Mouse (Mus musculus) heart, embryonic 11.5 days (tissue): Measurements from ENCODE around the gene Rplp1. TPM values are rescaled to one million over a fixed set of nuclear protein-coding genes. Genes with fewer than 3 reads are reported as not detected.

Source experiments
- ATAC-seq: fragments of 200-750 bp; cut with Nextera tagmentation; replicated peaks from 2 replicates; pipeline ENCODE4 v1.8.0; 2017; ENCODE audit warnings: moderate library complexity; ENCODE audit not compliant: insufficient number of reproducible peaks, low FRiP score, low TSS enrichment
- H3K27ac ChIP-seq: fragments of 300-500 bp; sonication (generic); 2 replicates; pipeline ENCODE4 v1.5.1; 2014; ENCODE audit warnings: mild to moderate bottlenecking, low read depth, low read length
- H3K27me3 ChIP-seq: fragments of 300-500 bp; sonication (generic); 2 replicates; pipeline ENCODE4 v1.6.1; 2014; ENCODE audit warnings: mild to moderate bottlenecking, low read length, mixed read lengths; ENCODE audit not compliant: control insufficient read depth, insufficient read depth
- H3K36me3 ChIP-seq: fragments of 300-500 bp; sonication (generic); 2 replicates; pipeline ENCODE4 v1.6.1; 2014; ENCODE audit warnings: mild to moderate bottlenecking, low read length, moderate library complexity, mixed read lengths; ENCODE audit not compliant: control insufficient read depth, insufficient read depth
- H3K4me1 ChIP-seq: fragments of 300-500 bp; sonication (generic); 2 replicates; pipeline ENCODE4 v1.6.1; 2014; ENCODE audit warnings: low read length; ENCODE audit not compliant: control insufficient read depth, insufficient read depth
- H3K4me2 ChIP-seq: fragments of 300-500 bp; sonication (generic); 2 replicates; pipeline ENCODE4 v1.6.1; 2014; ENCODE audit warnings: mild to moderate bottlenecking, moderate library complexity
- H3K4me3 ChIP-seq: fragments of 300-500 bp; sonication (generic); 2 replicates; pipeline ENCODE4 v1.5.1; 2014; ENCODE audit warnings: low read depth, low read length
- H3K9ac ChIP-seq: fragments of 300-500 bp; sonication (generic); 2 replicates; pipeline ENCODE4 v1.6.1; 2014; ENCODE audit warnings: mild to moderate bottlenecking, low read depth, low read length, moderate library complexity
- H3K9me3 ChIP-seq: fragments of 300-500 bp; sonication (generic); replicated peaks from 2 replicates; pipeline ENCODE4 v1.6.1; 2016; ENCODE audit warnings: low read length; ENCODE audit not compliant: control insufficient read depth
- WGBS: fragments of 180-500 bp; shearing (Covaris S2); extraction: QIAGEN DNeasy Blood & Tissue Kit; methylation state at CpG from one replicate; pipeline ENCODE4 v1.1.7; 2014; ENCODE audit not compliant: insufficient replicate concordance; 5-methylcytosine and 5-hydroxymethylcytosine counted together
- polyA plus RNA-seq: library from polyadenylated mRNA; unstranded; fragments of >200 nt; fragmentation: Nextera tagmentation; extraction: Ambion mirVana; gene quantifications from 2 replicates; pipeline ENCODE4 v1.2.1, GENCODE M21; 2014

The Rplp1 gene
- polyA plus RNA-seq, 1 experiment from 2014 or later = 1,096 TPM

- no peak overlapping the region for H3K27ac ChIP-seq
- 92% methylated on average over 6 of the region's 6 CpGs for WGBS
- H3K27me3 ChIP-seq = no peaks in the 10 kb centered on the region
- H3K9me3 ChIP-seq = no peaks in the 10 kb centered on the region
- no peak overlapping the region for H3K9ac ChIP-seq
- no peak overlapping the region for H3K4me3 ChIP-seq
- ATAC-seq = no peak
- H3K36me3 ChIP-seq = peaks cover 19% of the 10 kb centered on the region
- no peak overlapping the region for H3K4me2 ChIP-seq
- peaks cover 10% of the 10 kb centered on the region; the same call in 1 of the 2 replicates for H3K4me1 ChIP-seq
Observed at GRCm38 (mm10) chr9:61917436-61917835, 3.1 kb upstream of the Rplp1 start.

GRCm38 (mm10) chr9:61916986-61917385 lies 2.6 kb upstream of the Rplp1 start:
- WGBS = 82% methylated on average over 3 of the region's 3 CpGs
- Histone ChIP-seq H3K9me3 (no peaks in the 10 kb centered on the region), H3K4me2 (no peak overlapping the region), H3K4me3 (no peak overlapping the region), H3K27ac (no peak overlapping the region), H3K9ac (no peak overlapping the region), H3K27me3 (no peaks in the 10 kb centered on the region), H3K4me1 (peaks cover 10% of the 10 kb centered on the region; the same call in 1 of the 2 replicates), H3K36me3 (peaks cover 23% of the 10 kb centered on the region)
- no peak for ATAC-seq

- Histone ChIP-seq H3K27ac (peak overlapping the region; percentile 94), H3K4me1 (peaks cover 10% of the 10 kb centered on the region; the same call in 1 of the 2 replicates), H3K36me3 (peaks cover 20% of the 10 kb centered on the region), H3K4me2 (peak overlapping the region; percentile 76), H3K27me3 (no peaks in the 10 kb centered on the region), H3K4me3 (peak overlapping the region; percentile 86), H3K9me3 (no peaks in the 10 kb centered on the region), H3K9ac (peak overlapping the region; percentile 89)
- 47% methylated on average over 4 of the region's 4 CpGs for WGBS
- ATAC-seq = no peak
Observed at GRCm38 (mm10) chr9:61915393-61916005, 1.2 kb upstream of the Rplp1 start.

- WGBS = 4% methylated on average over 13 of the region's 13 CpGs
- Histone ChIP-seq H3K27ac (peak overlapping the region; percentile 94), H3K36me3 (peaks cover 20% of the 10 kb centered on the region), H3K4me3 (peak overlapping the region; percentile 86), H3K9ac (peak overlapping the region; percentile 89), H3K9me3 (no peaks in the 10 kb centered on the region), H3K4me1 (peaks cover 10% of the 10 kb centered on the region; the same call in 1 of the 2 replicates), H3K27me3 (no peaks in the 10 kb centered on the region), H3K4me2 (peak overlapping the region; percentile 76)
- ATAC-seq = no peak
Observed at GRCm38 (mm10) chr9:61914917-61915300, 567 bp upstream of the Rplp1 start.

GRCm38 (mm10) chr9:61911300-61912128 lies 2.8 kb downstream of the Rplp1 start:
- H3K9me3 ChIP-seq = no peaks in the 10 kb centered on the region
- peaks cover 10% of the 10 kb centered on the region; the same call in 1 of the 2 replicates for H3K4me1 ChIP-seq
- H3K27me3 ChIP-seq = no peaks in the 10 kb centered on the region
- H3K27ac ChIP-seq = no peak overlapping the region
- no peak overlapping the region for H3K4me2 ChIP-seq
- H3K9ac ChIP-seq = no peak overlapping the region
- WGBS = 45% methylated on average over 6 of the region's 6 CpGs
- no peak for ATAC-seq
- H3K4me3 ChIP-seq = no peak overlapping the region
- peaks cover 9% of the 10 kb centered on the region for H3K36me3 ChIP-seq

GRCm38 (mm10) chr9:61910526-61911256 lies 3.7 kb downstream of the Rplp1 start:
- no peak overlapping the region for H3K27ac ChIP-seq

GRCm38 (mm10) chr9:61909633-61910032 lies 4.7 kb downstream of the Rplp1 start:
- Histone ChIP-seq H3K27me3 (no peaks in the 10 kb centered on the region), H3K9ac (no peak overlapping the region), H3K4me1 (0 out of 2 replicates have a peak, but pooled peaks cover 6% of the 10 kb centered on the region), H3K27ac (no peak overlapping the region), H3K9me3 (no peaks in the 10 kb centered on the region), H3K36me3 (peaks cover 8% of the 10 kb centered on the region), H3K4me3 (no peak overlapping the region), H3K4me2 (no peak overlapping the region)
- ATAC-seq = no peak
- 81% methylated on average over 1 of the region's 1 CpGs for WGBS

More at GRCm38 (mm10) chr9:61910526-61911256, 3.7 kb downstream of the Rplp1 start:
- ATAC-seq = no peak
- WGBS = 28% methylated on average over 20 of the region's 20 CpGs
- peaks cover 8% of the 10 kb centered on the region for H3K36me3 ChIP-seq
- no peaks in the 10 kb centered on the region for H3K27me3 ChIP-seq
- no peak overlapping the region for H3K9ac ChIP-seq
- H3K9me3 ChIP-seq = no peaks in the 10 kb centered on the region
- peaks cover 10% of the 10 kb centered on the region; the same call in 1 of the 2 replicates for H3K4me1 ChIP-seq
- H3K4me3 ChIP-seq = no peak overlapping the region
- no peak overlapping the region for H3K4me2 ChIP-seq

- Histone ChIP-seq H3K36me3 (peaks cover 8% of the 10 kb centered on the region), H3K27ac (no peak overlapping the region), H3K4me2 (no peak overlapping the region), H3K4me3 (no peak overlapping the region), H3K27me3 (no peaks in the 10 kb centered on the region), H3K9ac (no peak overlapping the region), H3K4me1 (0 out of 2 replicates have a peak, but pooled peaks cover 8% of the 10 kb centered on the region), H3K9me3 (no peaks in the 10 kb centered on the region)
- ATAC-seq = no peak
- 85% methylated on average over 11 of the region's 11 CpGs for WGBS
Observed at GRCm38 (mm10) chr9:61908832-61909407, 5.4 kb downstream of the Rplp1 start.
